8 mouse cellular contexts compared by ENCODE assay signal in the genomic region with DNA sequence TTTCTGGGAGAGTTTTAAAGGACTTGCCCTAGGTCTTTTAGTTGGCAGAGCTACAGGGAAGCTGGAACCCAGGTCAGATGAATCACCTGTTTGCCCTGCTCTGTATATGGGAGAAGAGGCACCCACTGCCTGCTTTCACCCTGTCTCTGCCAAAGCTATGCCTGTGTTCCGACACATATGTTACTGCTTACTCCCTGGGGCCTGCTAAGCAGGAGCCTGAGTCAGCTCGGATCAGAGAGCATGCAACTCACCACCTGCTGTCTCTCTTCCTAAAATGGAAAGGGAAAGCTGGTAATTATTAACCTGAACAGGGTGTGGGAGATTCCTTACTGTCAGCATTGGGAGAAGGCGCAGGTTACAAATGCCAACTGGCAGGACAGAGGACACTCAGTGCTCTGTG. TPM values are rescaled to one million over a fixed set of nuclear protein-coding genes. Genes with fewer than 3 reads are reported as not detected.
DNase-seq lines count a peak whose midpoint lies in the region; ATAC-seq and TF ChIP-seq lines count a peak whose summit lies in the region.

No protein-coding gene starts in this region.

- H3K9ac ChIP-seq in limb, embryonic 13.5 days, result peak overlapping the region; percentile 45; the same call in 1 of the 2 replicates
- H3K9ac ChIP-seq in neural tube, embryonic 13.5 days, result peak overlapping the region; percentile 78

- ATAC-seq in limb, embryonic 13.5 days (ENCODE audit: low FRiP score, low read depth), result no peak
- no peak for ATAC-seq in neural tube, embryonic 13.5 days (ENCODE audit: low read depth)

- WGBS in lung, adult 2 months, result 57% methylated on average over 3 of the region's 3 CpGs
- WGBS in hindbrain, embryonic 10.5 days, result 49% methylated on average over 3 of the region's 3 CpGs
- 27% methylated on average over 3 of the region's 3 CpGs for WGBS in limb, embryonic 13.5 days
- 27% methylated on average over 3 of the region's 3 CpGs for WGBS in neural tube, embryonic 13.5 days

- peak overlapping the region; percentile 63 for H3K4me2 ChIP-seq in limb, embryonic 13.5 days (replicated peaks)
- peak overlapping the region; percentile 60 for H3K4me2 ChIP-seq in neural tube, embryonic 13.5 days

- peak overlapping the region; percentile 97 for H3K27ac ChIP-seq in hindbrain, embryonic 10.5 days
- H3K27ac ChIP-seq in limb, embryonic 13.5 days, result peak overlapping the region; percentile 61
- H3K27ac ChIP-seq in neural tube, embryonic 13.5 days (replicated peaks), result peak overlapping the region; percentile 98

- no peaks in the 10 kb centered on the region for H3K36me3 ChIP-seq in hindbrain, embryonic 10.5 days
- H3K36me3 ChIP-seq in limb, embryonic 13.5 days, result no peaks in the 10 kb centered on the region
- H3K36me3 ChIP-seq in neural tube, embryonic 13.5 days, result no peaks in the 10 kb centered on the region

- no peaks in the 10 kb centered on the region for H3K27me3 ChIP-seq in hindbrain, embryonic 10.5 days (ENCODE audit: insufficient read depth, poor library complexity, severe bottlenecking)
- no peaks in the 10 kb centered on the region for H3K27me3 ChIP-seq in limb, embryonic 13.5 days
- no peaks in the 10 kb centered on the region for H3K27me3 ChIP-seq in neural tube, embryonic 13.5 days

- no peak overlapping the region for H3K4me3 ChIP-seq in lung, adult 2 months (replicated peaks; ENCODE audit: extremely low read depth, low read depth, low read length)
- peak overlapping the region; percentile 62 for H3K4me3 ChIP-seq in hindbrain, embryonic 10.5 days
- no peak overlapping the region for H3K4me3 ChIP-seq in limb, embryonic 13.5 days
- H3K4me3 ChIP-seq in neural tube, embryonic 13.5 days, result peak overlapping the region; percentile 51

- DNase-seq in lung, adult 2 months, result peak; percentile 37
- DNase-seq in lung, postnatal 14 days, result no peak
- peak; percentile 77 for DNase-seq in cerebellum, adult 9-11 months
- peak; percentile 36 for DNase-seq in hindbrain, embryonic 10.5 days (ENCODE audit: low spot score)
- no peak for DNase-seq in frontal cortex, postnatal 36 days (ENCODE audit: low spot score in 2 of 2)
- DNase-seq in spleen, postnatal 4 days (ENCODE audit: low spot score in 2 of 2), result no peak

- no peak for TF ChIP-seq POLR2A in lung, adult 2 months (IDR thresholded peaks at IDR 0.05; ENCODE audit: borderline replicate concordance, extremely low read depth, low read depth, low read length)

- H3K9me3 ChIP-seq in hindbrain, embryonic 10.5 days, result no peaks in the 10 kb centered on the region
- no peaks in the 10 kb centered on the region for H3K9me3 ChIP-seq in limb, embryonic 13.5 days
- H3K9me3 ChIP-seq in neural tube, embryonic 13.5 days, result no peaks in the 10 kb centered on the region

- no peak for TF ChIP-seq CTCF in lung, adult 2 months (IDR thresholded peaks at IDR 0.05; ENCODE audit: insufficient read depth, low read length)

- H3K4me1 ChIP-seq in lung, adult 2 months (ENCODE audit: control insufficient read depth, insufficient read depth, low read length), result peaks cover 3% of the 10 kb centered on the region
- H3K4me1 ChIP-seq in hindbrain, embryonic 10.5 days (replicated peaks), result peaks cover 36% of the 10 kb centered on the region
- peaks cover 32% of the 10 kb centered on the region for H3K4me1 ChIP-seq in limb, embryonic 13.5 days
- H3K4me1 ChIP-seq in neural tube, embryonic 13.5 days (replicated peaks), result peaks cover 39% of the 10 kb centered on the region

RNA-seq across cellular contexts. Expression of gene Tmpo, which starts 2.2 kb away (rescaled TPM):
- 40.4 and 49.6 TPM in 2 replicates for polyA plus RNA-seq in lung, adult 2 months (2012; rRNA removed)
- polyA plus RNA-seq in hindbrain, embryonic 10.5 days (2016; fragmentation: Nextera tagmentation; extraction: Ambion mirVana), result 234 and 258 TPM in 2 replicates
- 273 and 275 TPM in 2 replicates for polyA plus RNA-seq in limb, embryonic 13.5 days (2015; fragmentation: Nextera tagmentation; extraction: Ambion mirVana)
- polyA plus RNA-seq in neural tube, embryonic 13.5 days (2015; fragmentation: Nextera tagmentation; extraction: Ambion mirVana), result 111 and 141 TPM in 2 replicates

RNA-seq across cellular contexts. Expression of gene Slc25a3, which starts 59.5 kb away (rescaled TPM):
- polyA plus RNA-seq in lung, adult 2 months (2012; rRNA removed), result 228 and 232 TPM in 2 replicates
- polyA plus RNA-seq in hindbrain, embryonic 10.5 days (2016; fragmentation: Nextera tagmentation; extraction: Ambion mirVana), result 384 and 413 TPM in 2 replicates
- 447 and 448 TPM in 2 replicates for polyA plus RNA-seq in limb, embryonic 13.5 days (2015; fragmentation: Nextera tagmentation; extraction: Ambion mirVana)
- 521 and 534 TPM in 2 replicates for polyA plus RNA-seq in neural tube, embryonic 13.5 days (2015; fragmentation: Nextera tagmentation; extraction: Ambion mirVana)

Comparison
In these comparisons a context has a peak if more than half of its experiments do, and no peak if none do; other contexts are left out.
1. DNase-seq: peak in lung, adult 2 months (single experiment), cerebellum, adult 9-11 months (single experiment) and hindbrain, embryonic 10.5 days (single experiment); none in lung, postnatal 14 days (single experiment), frontal cortex, postnatal 36 days (0 of 2) and spleen, postnatal 4 days (0 of 2).
2. H3K4me3 ChIP-seq: peak in hindbrain, embryonic 10.5 days (single experiment) and neural tube, embryonic 13.5 days (single experiment); none in lung, adult 2 months (single experiment) and limb, embryonic 13.5 days (single experiment).
3. Peak in every context shown above with its lines, with median percentiles within 50 percentile points of each other: H3K27ac ChIP-seq.